Mouse (Mus musculus): ENCODE measurements at regions not wholly inside any gene's neighbourhood (a gene's known extent, or its start where the extent isn't known, plus 50 kb on each side); places are given as distances from the start of the nearest gene placed in this dataset.

- Histone ChIP-seq H3K4me1 (replicated peaks; ENCODE audit: control insufficient read depth in 2 of 2, insufficient read depth in 2 of 2, low read length in 1 of 2) (no peaks in the 10 kb centered on the region), H3K9ac (replicated peaks) (no peak overlapping the region), H3K4me2 (ENCODE audit: low read depth) (no peak overlapping the region), H3K27me3 (ENCODE audit: control insufficient read depth, insufficient read depth, low read length) (no peaks in the 10 kb centered on the region), H3K27ac (no peak overlapping the region), H3K4me3 (ENCODE audit: insufficient read depth in 1 of 2, low read depth in 2 of 2, low read length in 2 of 2) (no peak overlapping the region), H3K9me3 (ENCODE audit: control insufficient read depth, low read length) (no peaks in the 10 kb centered on the region), H3K36me3 (replicated peaks; ENCODE audit: control insufficient read depth, insufficient read depth, low read depth) (no peaks in the 10 kb centered on the region)
- TF ChIP-seq EP300 (IDR thresholded peaks at IDR 0.05; ENCODE audit: low read depth) (no peak), CTCF (IDR thresholded peaks at IDR 0.05; ENCODE audit: low read depth) (no peak)
- DNase-seq (ENCODE audit: low read depth in 3 of 3, low spot score in 3 of 3) (no peak), ATAC-seq (ENCODE audit: insufficient read depth) (no peak)
- 55% methylated on average over 2 of the region's 2 CpGs for WGBS (ENCODE audit: insufficient replicate concordance)
Observed at GRCm38 (mm10) chrX:140164859-140165258, 102.2 kb downstream of the Pih1h3b start.

- peak in 1 of 3 experiments; percentile 2 for DNase-seq (ENCODE audit: low read depth in 3 of 3, low spot score in 3 of 3)
- Histone ChIP-seq H3K9me3 (ENCODE audit: control insufficient read depth, low read length) (no peaks in the 10 kb centered on the region), H3K4me3 (ENCODE audit: insufficient read depth in 1 of 2, low read depth in 2 of 2, low read length in 2 of 2) (no peak overlapping the region), H3K27ac (no peak overlapping the region), H3K4me2 (ENCODE audit: low read depth) (no peak overlapping the region), H3K27me3 (ENCODE audit: control insufficient read depth, insufficient read depth, low read length) (no peaks in the 10 kb centered on the region), H3K9ac (replicated peaks) (no peak overlapping the region), H3K36me3 (replicated peaks; ENCODE audit: control insufficient read depth, insufficient read depth, low read depth) (no peaks in the 10 kb centered on the region), H3K4me1 (replicated peaks; ENCODE audit: control insufficient read depth in 2 of 2, insufficient read depth in 2 of 2, low read length in 1 of 2) (no peaks in the 10 kb centered on the region)
- 49% methylated on average over 3 of the region's 3 CpGs for WGBS (ENCODE audit: insufficient replicate concordance)
- ATAC-seq (ENCODE audit: insufficient read depth) = no peak
- no peak for TF ChIP-seq CTCF (IDR thresholded peaks at IDR 0.05; ENCODE audit: low read depth)
- TF ChIP-seq EP300 (IDR thresholded peaks at IDR 0.05; ENCODE audit: low read depth) = no peak
Observed at GRCm38 (mm10) chrX:140165966-140166365, 103.3 kb downstream of the Pih1h3b start.

GRCm38 (mm10) chrX:140179850-140180249 lies 117.2 kb downstream of the Pih1h3b start:
- H3K27me3 ChIP-seq (ENCODE audit: control insufficient read depth, insufficient read depth, low read length) = no peaks in the 10 kb centered on the region; the same call in 1 of the 2 replicates
- no peak overlapping the region for H3K4me2 ChIP-seq (ENCODE audit: low read depth)
- H3K9ac ChIP-seq (replicated peaks) = no peak overlapping the region
- no peak overlapping the region for H3K4me3 ChIP-seq (ENCODE audit: insufficient read depth in 1 of 2, low read depth in 2 of 2, low read length in 2 of 2)
- no peaks in the 10 kb centered on the region for H3K4me1 ChIP-seq (replicated peaks; ENCODE audit: control insufficient read depth in 2 of 2, insufficient read depth in 2 of 2, low read length in 1 of 2)
- no peaks in the 10 kb centered on the region for H3K9me3 ChIP-seq (ENCODE audit: control insufficient read depth, low read length)
- 59% methylated on average over 4 of the region's 4 CpGs for WGBS (ENCODE audit: insufficient replicate concordance)
- no peaks in the 10 kb centered on the region for H3K36me3 ChIP-seq (replicated peaks; ENCODE audit: control insufficient read depth, insufficient read depth, low read depth)
- ATAC-seq (ENCODE audit: insufficient read depth) (no peak), DNase-seq (ENCODE audit: low read depth in 3 of 3, low spot score in 3 of 3) (no peak)
- H3K27ac ChIP-seq = no peak overlapping the region
- TF ChIP-seq EP300 (IDR thresholded peaks at IDR 0.05; ENCODE audit: low read depth) = no peak

- no peak for ATAC-seq (ENCODE audit: insufficient read depth)
- WGBS (ENCODE audit: insufficient replicate concordance) = 68% methylated on average over 3 of the region's 3 CpGs
- H3K4me2 ChIP-seq (ENCODE audit: low read depth) = no peak overlapping the region
- no peak for DNase-seq (ENCODE audit: low read depth in 3 of 3, low spot score in 3 of 3)
- H3K36me3 ChIP-seq (replicated peaks; ENCODE audit: control insufficient read depth, insufficient read depth, low read depth) = no peaks in the 10 kb centered on the region
- TF ChIP-seq EP300 (IDR thresholded peaks at IDR 0.05; ENCODE audit: low read depth) (no peak), CTCF (IDR thresholded peaks at IDR 0.05; ENCODE audit: low read depth) (peak; percentile 39; the same call in 1 of the 2 replicates)
- H3K9me3 ChIP-seq (ENCODE audit: control insufficient read depth, low read length) = no peaks in the 10 kb centered on the region
- H3K27me3 ChIP-seq (ENCODE audit: control insufficient read depth, insufficient read depth, low read length) = no peaks in the 10 kb centered on the region; the same call in 1 of the 2 replicates
- H3K4me1 ChIP-seq (replicated peaks; ENCODE audit: control insufficient read depth in 2 of 2, insufficient read depth in 2 of 2, low read length in 1 of 2) = no peaks in the 10 kb centered on the region
- no peak overlapping the region for H3K27ac ChIP-seq
- H3K4me3 ChIP-seq (ENCODE audit: insufficient read depth in 1 of 2, low read depth in 2 of 2, low read length in 2 of 2) = no peak overlapping the region
- no peak overlapping the region for H3K9ac ChIP-seq (replicated peaks)
Observed at GRCm38 (mm10) chrX:140183003-140183402, 120.3 kb downstream of the Pih1h3b start.

- H3K4me3 ChIP-seq (ENCODE audit: insufficient read depth in 1 of 2, low read depth in 2 of 2, low read length in 2 of 2) = no peak overlapping the region
- no peaks in the 10 kb centered on the region for H3K36me3 ChIP-seq (replicated peaks; ENCODE audit: control insufficient read depth, insufficient read depth, low read depth)
- H3K4me1 ChIP-seq (replicated peaks; ENCODE audit: control insufficient read depth in 2 of 2, insufficient read depth in 2 of 2, low read length in 1 of 2) = no peaks in the 10 kb centered on the region
- WGBS (ENCODE audit: insufficient replicate concordance) = 54% methylated on average over 3 of the region's 3 CpGs
- no peaks in the 10 kb centered on the region for H3K27me3 ChIP-seq (ENCODE audit: control insufficient read depth, insufficient read depth, low read length)
- DNase-seq (ENCODE audit: low read depth in 3 of 3, low spot score in 3 of 3) = no peak
- TF ChIP-seq EP300 (IDR thresholded peaks at IDR 0.05; ENCODE audit: low read depth) = no peak
- TF ChIP-seq CTCF (IDR thresholded peaks at IDR 0.05; ENCODE audit: low read depth) = no peak
- no peak overlapping the region for H3K4me2 ChIP-seq (ENCODE audit: low read depth)
- H3K9me3 ChIP-seq (ENCODE audit: control insufficient read depth, low read length) = no peaks in the 10 kb centered on the region
- H3K9ac ChIP-seq (replicated peaks) = no peak overlapping the region
- H3K27ac ChIP-seq = no peak overlapping the region
- ATAC-seq (ENCODE audit: insufficient read depth) = no peak
Observed at GRCm38 (mm10) chrX:140203676-140204075, 138.4 kb upstream of the Frmpd3 start.

Measured in liver, embryonic 14.5 days (tissue).